Mouse (Mus musculus) lung, embryonic 15.5 days (tissue): Measurements from ENCODE around the gene Nudcd2. TPM values are rescaled to one million over a fixed set of nuclear protein-coding genes. Genes with fewer than 3 reads are reported as not detected.

ENCODE experiments used
- ATAC-seq: fragments of 200-750 bp; cut with Nextera tagmentation; 2 replicates; pipeline ENCODE4 v1.8.0; 2017; ENCODE audit warnings: moderate number of reproducible peaks, borderline replicate concordance; ENCODE audit not compliant: low FRiP score, low TSS enrichment; ENCODE audit errors: extremely low read depth
- H3K27ac ChIP-seq: fragments of 300-500 bp; sonication (generic); 2 replicates; pipeline ENCODE4 v1.5.1; 2015; ENCODE audit warnings: moderate library complexity, mild to moderate bottlenecking, inconsistent platforms
- H3K27me3 ChIP-seq: fragments of 300-500 bp; sonication (generic); 2 replicates; pipeline ENCODE4 v1.6.1; 2015; ENCODE audit warnings: inconsistent platforms
- H3K36me3 ChIP-seq: fragments of 300-500 bp; sonication (generic); 2 replicates; pipeline ENCODE4 v1.6.1; 2015; ENCODE audit warnings: inconsistent platforms
- H3K4me1 ChIP-seq: fragments of 300-500 bp; sonication (generic); 2 replicates; pipeline ENCODE4 v1.6.1; 2015; ENCODE audit warnings: inconsistent platforms
- H3K4me2 ChIP-seq: fragments of 300-500 bp; sonication (generic); 2 replicates; pipeline ENCODE4 v1.6.1; 2015; ENCODE audit warnings: inconsistent platforms, mild to moderate bottlenecking, moderate library complexity
- H3K4me3 ChIP-seq: fragments of 300-500 bp; sonication (generic); 2 replicates; pipeline ENCODE4 v1.5.1; 2015; ENCODE audit warnings: mild to moderate bottlenecking, inconsistent platforms
- H3K9ac ChIP-seq: fragments of 300-500 bp; sonication (generic); 2 replicates; pipeline ENCODE4 v1.6.1; 2015; ENCODE audit warnings: inconsistent platforms
- H3K9me3 ChIP-seq: fragments of 300-500 bp; sonication (generic); 2 replicates; pipeline ENCODE4 v1.6.1; 2016; ENCODE audit warnings: inconsistent platforms
- WGBS: fragments of 180-500 bp; shearing (Covaris S2); methylation state at CpG from one replicate; pipeline ENCODE4 v1.1.7; 2015; 5-methylcytosine and 5-hydroxymethylcytosine counted together
- polyA plus RNA-seq: library from polyadenylated mRNA; unstranded; fragments of >200 nt; fragmentation: Nextera tagmentation; extraction: Ambion mirVana; gene quantifications from 2 replicates; pipeline ENCODE4 v1.2.1, GENCODE M21; 2015

Gene Nudcd2
- polyA plus RNA-seq, 1 experiment from 2014 or later: 161 TPM

DNA sequence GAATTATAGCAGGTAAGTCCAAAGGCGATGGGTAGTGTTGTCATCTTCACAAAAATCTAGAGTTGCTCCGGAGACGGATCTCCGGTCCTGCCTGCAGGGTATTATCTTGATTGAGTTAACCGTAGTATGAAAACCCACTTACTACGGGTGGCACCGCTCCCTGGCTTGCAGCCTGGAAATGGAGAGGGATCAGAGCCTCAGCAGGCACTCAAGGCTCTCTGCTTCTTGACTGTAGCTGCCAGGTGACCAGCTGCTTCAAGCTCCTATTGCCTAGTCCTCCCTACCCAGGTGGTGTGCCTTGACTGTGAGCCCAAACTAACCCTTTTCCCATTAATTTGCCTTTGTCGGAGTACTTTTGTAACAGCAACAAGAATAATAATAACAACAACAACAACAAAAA is 26.4 kb downstream of the Nudcd2 start:
- WGBS: 72% methylated on average over 8 of the region's 8 CpGs
- H3K4me3 ChIP-seq: no peak overlapping the region

DNA sequence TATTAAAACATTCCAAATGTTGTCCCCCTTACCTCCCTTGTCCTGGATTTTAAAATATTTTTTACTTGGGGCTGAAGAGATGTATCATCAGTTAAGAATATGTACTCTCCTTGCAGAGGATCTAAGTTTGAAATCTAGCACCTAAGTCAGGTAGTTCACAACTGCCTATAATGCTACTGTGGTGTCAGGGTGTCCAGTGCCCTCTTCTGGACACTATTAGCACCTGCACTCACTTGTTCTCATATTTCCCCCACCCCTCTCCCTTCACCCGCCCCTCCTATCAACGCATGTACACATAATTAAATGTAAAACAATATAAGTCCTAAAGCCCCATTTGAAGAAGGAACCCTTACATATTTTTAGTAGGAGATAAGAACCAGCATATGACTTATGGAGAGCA is 29.9 kb downstream of the Nudcd2 start:
- Histone ChIP-seq H3K4me3 (no peak overlapping the region), H3K27me3 (no peaks in the 10 kb centered on the region), H3K36me3 (no peaks in the 10 kb centered on the region), H3K27ac (no peak overlapping the region), H3K9ac (no peak overlapping the region), H3K4me2 (no peak overlapping the region), H3K9me3 (no peaks in the 10 kb centered on the region), H3K4me1 (no peaks in the 10 kb centered on the region)
- ATAC-seq: no peak
- 30% methylated on average over 2 of the region's 2 CpGs for WGBS

More for the DNA sequence above, 26.4 kb downstream of the Nudcd2 start:
- Histone ChIP-seq H3K9me3 (no peaks in the 10 kb centered on the region), H3K4me1 (0 out of 2 replicates have a peak, but pooled peaks cover 2% of the 10 kb centered on the region), H3K36me3 (no peaks in the 10 kb centered on the region), H3K27ac (no peak overlapping the region), H3K9ac (no peak overlapping the region), H3K4me2 (no peak overlapping the region), H3K27me3 (no peaks in the 10 kb centered on the region)
- no peak for ATAC-seq

DNA sequence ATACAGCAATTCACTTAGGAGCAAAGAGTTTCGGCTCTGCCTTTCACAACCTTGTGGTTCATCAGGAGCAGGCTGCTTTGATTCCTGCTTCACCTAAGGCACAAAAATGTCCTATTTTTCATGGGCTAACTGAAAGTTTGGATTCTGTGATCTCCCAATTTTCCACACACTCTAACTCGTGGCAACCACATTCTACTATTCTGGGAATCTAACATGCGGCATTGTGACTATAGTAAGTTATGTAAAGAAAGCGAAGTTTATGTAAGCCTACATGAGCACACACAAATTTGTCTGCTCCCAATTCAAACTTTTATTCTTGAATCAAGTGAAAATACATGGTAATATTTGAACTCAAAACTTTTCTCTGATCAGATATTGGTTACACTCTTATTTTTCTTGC is 31.2 kb downstream of the Nudcd2 start:
- Histone ChIP-seq H3K27ac (no peak overlapping the region), H3K36me3 (no peaks in the 10 kb centered on the region), H3K9ac (no peak overlapping the region), H3K4me3 (no peak overlapping the region), H3K4me2 (no peak overlapping the region), H3K9me3 (no peaks in the 10 kb centered on the region), H3K4me1 (no peaks in the 10 kb centered on the region), H3K27me3 (no peaks in the 10 kb centered on the region)
- 71% methylated on average over 4 of the region's 4 CpGs for WGBS
- ATAC-seq: no peak

DNA sequence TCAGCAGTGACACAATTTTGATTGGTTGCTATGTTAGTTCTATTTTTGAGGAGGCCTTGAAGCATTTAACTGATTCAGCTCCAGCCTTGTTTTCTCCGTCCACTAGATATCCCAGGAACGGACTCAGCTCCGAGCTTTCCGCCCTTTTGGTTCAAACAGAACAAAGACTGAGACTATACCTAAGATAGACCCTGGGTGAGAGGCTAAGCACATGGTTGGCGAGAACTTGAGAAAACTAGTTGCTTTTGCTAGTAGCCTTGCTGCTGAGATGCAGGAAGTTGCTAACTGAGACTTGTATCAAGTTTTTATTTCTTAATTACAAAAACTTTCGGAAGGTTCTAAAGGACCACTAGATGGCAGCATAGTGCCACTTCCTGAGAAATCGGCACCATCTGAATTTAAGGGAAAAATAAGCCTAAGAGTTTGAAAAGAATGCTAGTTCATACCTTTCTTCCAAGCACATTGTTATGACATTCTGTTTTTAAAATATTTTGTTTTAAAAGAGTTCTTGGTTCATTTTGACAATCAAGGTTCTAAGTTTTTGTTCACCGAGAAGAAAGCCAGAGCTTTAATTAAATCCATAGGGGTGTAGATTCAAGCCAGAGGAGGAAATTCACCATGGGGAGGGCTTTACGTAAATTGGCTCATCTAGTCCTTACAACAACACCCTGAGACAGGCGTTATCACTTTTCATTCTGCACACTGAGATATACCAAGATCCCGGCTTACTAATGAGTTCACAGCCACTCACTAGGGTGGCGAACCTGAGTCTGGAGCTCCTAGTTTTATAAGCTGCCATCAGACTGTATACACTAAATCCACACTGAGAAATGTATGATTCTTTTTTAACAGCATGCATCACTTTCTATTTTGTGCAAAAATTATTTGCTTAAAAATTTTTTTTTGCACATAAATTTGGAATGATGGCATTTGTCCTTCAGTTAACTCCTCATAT is 42.1 kb downstream of the Nudcd2 start:
- no peak overlapping the region for H3K9ac ChIP-seq
- 41% methylated on average over 12 of the region's 12 CpGs for WGBS
- H3K9me3 ChIP-seq: no peaks in the 10 kb centered on the region
- no peak overlapping the region for H3K4me2 ChIP-seq
- no peak overlapping the region for H3K4me3 ChIP-seq
- H3K27me3 ChIP-seq: no peaks in the 10 kb centered on the region
- ATAC-seq: no peak
- H3K27ac ChIP-seq: no peak overlapping the region
- H3K36me3 ChIP-seq: no peaks in the 10 kb centered on the region
- no peaks in the 10 kb centered on the region for H3K4me1 ChIP-seq

DNA sequence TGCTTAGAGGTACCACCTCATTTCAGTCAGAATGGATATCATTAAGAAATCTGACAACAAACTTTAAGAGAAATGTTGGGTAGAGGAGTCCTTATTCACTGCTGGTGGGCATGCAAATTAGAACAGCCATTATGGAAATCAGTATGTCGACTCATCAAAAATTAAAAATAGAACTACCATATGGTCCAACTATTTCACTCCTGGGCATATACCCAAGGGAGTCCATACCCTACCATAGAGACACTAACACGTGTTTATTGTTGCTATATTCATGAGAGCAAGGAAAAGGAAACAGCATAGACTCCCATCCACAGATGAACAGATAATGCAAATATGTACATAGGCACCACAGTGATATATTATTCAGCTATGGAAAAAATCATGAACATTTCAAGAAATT is 48.4 kb downstream of the Nudcd2 start:
- Histone ChIP-seq H3K4me2 (no peak overlapping the region), H3K27ac (no peak overlapping the region), H3K4me3 (no peak overlapping the region), H3K27me3 (no peaks in the 10 kb centered on the region), H3K4me1 (no peaks in the 10 kb centered on the region), H3K9ac (no peak overlapping the region), H3K36me3 (no peaks in the 10 kb centered on the region), H3K9me3 (no peaks in the 10 kb centered on the region)
- ATAC-seq: no peak
- WGBS: 71% methylated on average over 2 of the region's 2 CpGs

DNA sequence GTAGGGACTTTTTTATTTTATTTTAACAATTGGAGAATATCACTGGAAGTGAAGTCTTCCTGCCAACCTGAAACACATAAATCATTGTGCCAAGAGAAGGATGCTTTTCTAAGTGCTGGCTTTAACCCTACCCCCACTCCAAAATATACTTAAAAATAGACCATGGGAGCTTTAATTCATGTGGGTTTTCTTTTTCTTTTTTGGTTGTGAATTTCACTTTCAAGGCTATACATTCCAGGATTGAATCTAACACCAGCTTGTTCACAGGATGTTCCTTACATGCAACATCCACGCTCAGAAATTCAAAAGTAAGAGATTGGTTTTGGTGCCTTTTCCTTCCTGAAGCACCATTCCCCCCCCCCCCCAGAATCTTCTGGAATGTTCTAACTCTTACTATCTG is 49.9 kb downstream of the Nudcd2 start:
- no peaks in the 10 kb centered on the region for H3K36me3 ChIP-seq
- H3K27ac ChIP-seq: no peak overlapping the region
- WGBS: 95% methylated on average over 1 of the region's 1 CpGs
- no peak overlapping the region for H3K9ac ChIP-seq
- H3K4me2 ChIP-seq: no peak overlapping the region
- H3K4me1 ChIP-seq: no peaks in the 10 kb centered on the region
- H3K27me3 ChIP-seq: no peaks in the 10 kb centered on the region
- no peaks in the 10 kb centered on the region for H3K9me3 ChIP-seq
- ATAC-seq: no peak
- H3K4me3 ChIP-seq: no peak overlapping the region

DNA sequence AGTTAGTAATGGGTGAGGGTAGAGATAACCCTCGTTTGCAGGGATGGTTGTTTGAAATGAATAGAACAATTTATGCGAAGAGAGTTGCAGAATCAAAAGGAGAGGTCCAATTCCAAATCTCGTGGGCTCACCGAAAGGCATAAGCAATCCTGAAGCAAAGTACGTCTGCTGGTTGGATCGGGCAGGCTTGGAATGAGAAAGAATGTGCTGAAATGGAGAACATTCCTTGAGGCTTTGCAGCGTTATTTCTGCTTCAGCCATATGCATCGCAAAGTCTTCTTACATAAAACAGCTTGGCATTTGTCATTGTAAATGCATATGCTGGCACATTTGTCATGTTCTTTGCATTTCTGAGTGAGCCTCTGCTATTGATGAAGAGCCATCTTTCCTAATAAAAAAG is 50.9 kb downstream of the Nudcd2 start:
- H3K27ac ChIP-seq: no peak overlapping the region
- H3K9ac ChIP-seq: no peak overlapping the region
- no peaks in the 10 kb centered on the region for H3K36me3 ChIP-seq
- no peaks in the 10 kb centered on the region for H3K27me3 ChIP-seq
- WGBS: 74% methylated on average over 8 of the region's 8 CpGs
- no peaks in the 10 kb centered on the region for H3K4me1 ChIP-seq
- H3K4me2 ChIP-seq: no peak overlapping the region
- ATAC-seq: no peak
- H3K9me3 ChIP-seq: no peaks in the 10 kb centered on the region
- H3K4me3 ChIP-seq: no peak overlapping the region

DNA sequence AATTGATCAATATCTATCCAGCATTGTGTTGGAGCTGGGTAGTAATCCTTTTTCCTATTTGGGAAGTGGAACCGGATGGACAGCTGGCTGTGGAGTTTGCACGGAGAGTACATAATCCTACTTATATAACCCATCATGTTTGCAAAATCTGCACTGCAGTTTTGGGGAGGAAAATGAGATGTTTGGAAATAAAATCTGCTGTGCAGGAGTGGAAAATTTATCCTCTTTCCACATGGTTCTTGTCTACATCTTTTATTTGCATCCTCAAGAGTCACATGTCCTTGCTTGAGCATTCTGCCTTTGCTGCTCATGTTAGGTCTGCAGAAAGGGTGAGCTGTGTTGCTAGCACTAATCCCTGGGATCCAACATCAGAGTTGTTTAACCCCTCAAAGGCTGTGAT is 53.4 kb downstream of the Nudcd2 start:
- ATAC-seq: no peak
- no peak overlapping the region for H3K4me3 ChIP-seq
- H3K9ac ChIP-seq: no peak overlapping the region
- no peak overlapping the region for H3K4me2 ChIP-seq
- no peaks in the 10 kb centered on the region for H3K36me3 ChIP-seq
- no peaks in the 10 kb centered on the region for H3K4me1 ChIP-seq
- no peaks in the 10 kb centered on the region for H3K27me3 ChIP-seq
- no peak overlapping the region for H3K27ac ChIP-seq
- H3K9me3 ChIP-seq: no peaks in the 10 kb centered on the region
- 69% methylated on average over 2 of the region's 2 CpGs for whole genome bisulfite sequencing

Other genes with a start within 250 kb of the Nudcd2 start
- 92.6 and 94.4 TPM in 2 replicates for gene Mat2b, start 38.5 kb upstream of the Nudcd2 start, polyA plus RNA-seq
- gene Hmmr, start 245 bp upstream of the Nudcd2 start, polyA plus RNA-seq: 51.7 and 57.0 TPM in 2 replicates
- 39.0 and 39.2 TPM in 2 replicates for gene Ccng1, start 21.6 kb downstream of the Nudcd2 start, polyA plus RNA-seq